Mouse (Mus musculus) mouse trophoblast stem cell (cell line): ENCODE measurements around the gene Mrpl24.
"Not testable (repeated sequence)": the region's sequence is repeated elsewhere in the genome, so short reads cannot be mapped to it uniquely, and the experiment has no call there.

Experiments used
- in situ Hi-C, 2 experiments: fragments of 300-500 bp; cut with MseI, MboI; formaldehyde crosslinking; loops; 2 replicates in 1 of 2; 3 replicates in 1 of 2; pipeline ENCODE4 v1.15.1; 2025

The Mrpl24 gene

GRCm38 (mm10) chr3:87919336-87920108, at the start of gene Mrpl24:
Mrpl24 (plus strand) TSS chr3:87919506.
- in situ Hi-C loops = no loop called here

GRCm38 (mm10) chr3:87877730-87878129, 41.6 kb upstream of the Mrpl24 start:
- in situ Hi-C loops = no loop called here

GRCm38 (mm10) chr3:87884291-87884690, 35.0 kb upstream of the Mrpl24 start:
- in situ Hi-C loops = no loop called here

- in situ Hi-C loops = no loop called here
Observed at GRCm38 (mm10) chr3:87884708-87885251, 34.5 kb upstream of the Mrpl24 start.

- in situ Hi-C loops = no loop called here
Observed at GRCm38 (mm10) chr3:87885281-87886003, 33.9 kb upstream of the Mrpl24 start, which contains the start of gene Prcc. Prcc (minus strand) TSS chr3:87885608.

GRCm38 (mm10) chr3:87886004-87886365, 33.3 kb upstream of the Mrpl24 start:
- in situ Hi-C loops = no loop called here

- in situ Hi-C loops = no loop called here
Observed at GRCm38 (mm10) chr3:87886416-87886815, 32.9 kb upstream of the Mrpl24 start.

GRCm38 (mm10) chr3:87887400-87887799, 31.9 kb upstream of the Mrpl24 start:
- in situ Hi-C loops = not testable (repeated sequence)

- in situ Hi-C loops = no loop called here
Observed at GRCm38 (mm10) chr3:87891481-87891880, 27.8 kb upstream of the Mrpl24 start.

- in situ Hi-C loops = no loop called here
Observed at GRCm38 (mm10) chr3:87893367-87893905, 25.9 kb upstream of the Mrpl24 start.

GRCm38 (mm10) chr3:87899266-87899665, 20.0 kb upstream of the Mrpl24 start:
- in situ Hi-C loops = no loop called here

GRCm38 (mm10) chr3:87899776-87900175, 19.5 kb upstream of the Mrpl24 start:
- in situ Hi-C loops = no loop called here

- in situ Hi-C loops = no loop called here
Observed at GRCm38 (mm10) chr3:87901036-87901624, 18.2 kb upstream of the Mrpl24 start.

- in situ Hi-C loops = not testable (repeated sequence)
Observed at GRCm38 (mm10) chr3:87901959-87902358, 17.3 kb upstream of the Mrpl24 start.

GRCm38 (mm10) chr3:87903821-87904220, 15.5 kb upstream of the Mrpl24 start:
- in situ Hi-C loops = no loop called here

- in situ Hi-C loops = no loop called here
Observed at GRCm38 (mm10) chr3:87905880-87906485, 13.3 kb upstream of the Mrpl24 start, which contains the start of gene Hdgf. Hdgf (plus strand) TSS chr3:87906321.

GRCm38 (mm10) chr3:87906601-87906980, 12.7 kb upstream of the Mrpl24 start:
- in situ Hi-C loops = no loop called here

GRCm38 (mm10) chr3:87906981-87907857, 12.1 kb upstream of the Mrpl24 start:
- in situ Hi-C loops = no loop called here

- in situ Hi-C loops = no loop called here
Observed at GRCm38 (mm10) chr3:87907906-87908305, 11.4 kb upstream of the Mrpl24 start.

GRCm38 (mm10) chr3:87909381-87909780, 9.9 kb upstream of the Mrpl24 start:
- in situ Hi-C loops = no loop called here

GRCm38 (mm10) chr3:87909874-87910273, 9.4 kb upstream of the Mrpl24 start:
- in situ Hi-C loops = no loop called here
